Mouse (Mus musculus) limb, embryonic 15.5 days (tissue): ENCODE measurements at regions not wholly inside any gene's neighbourhood (a gene's known extent, or its start where the extent isn't known, plus 50 kb on each side); places are given as distances from the start of the nearest gene placed in this dataset.

Source experiments
- ATAC-seq: fragments of 200-750 bp; cut with Nextera tagmentation; 2 replicates; pipeline ENCODE4 v1.8.0; 2017; ENCODE audit warnings: low read depth, moderate TSS enrichment; ENCODE audit not compliant: insufficient number of reproducible peaks, low FRiP score, low TSS enrichment
- H3K27ac ChIP-seq: fragments of 300-500 bp; sonication (generic); 2 replicates; pipeline ENCODE4 v1.5.1; 2015; ENCODE audit warnings: moderate library complexity, mild to moderate bottlenecking, inconsistent platforms
- H3K27me3 ChIP-seq: fragments of 300-500 bp; sonication (generic); 2 replicates; pipeline ENCODE4 v1.6.1; 2015; ENCODE audit warnings: inconsistent platforms
- H3K36me3 ChIP-seq: fragments of 300-500 bp; sonication (generic); 2 replicates; pipeline ENCODE4 v1.6.1; 2015; ENCODE audit warnings: inconsistent platforms
- H3K4me1 ChIP-seq: fragments of 300-500 bp; sonication (generic); 2 replicates; pipeline ENCODE4 v1.6.1; 2015; ENCODE audit warnings: inconsistent platforms
- H3K4me2 ChIP-seq: fragments of 300-500 bp; sonication (generic); 2 replicates; pipeline ENCODE4 v1.6.1; 2015; ENCODE audit warnings: mild to moderate bottlenecking, inconsistent platforms
- H3K4me3 ChIP-seq: fragments of 300-500 bp; sonication (generic); 2 replicates; pipeline ENCODE4 v1.5.1; 2015; ENCODE audit warnings: mild to moderate bottlenecking, inconsistent platforms
- H3K9ac ChIP-seq: fragments of 300-500 bp; sonication (generic); 2 replicates; pipeline ENCODE4 v1.6.1; 2015; ENCODE audit warnings: inconsistent platforms
- H3K9me3 ChIP-seq: fragments of 300-500 bp; sonication (generic); 2 replicates; pipeline ENCODE4 v1.6.1; 2016; ENCODE audit warnings: inconsistent platforms
- WGBS: fragments of 180-500 bp; shearing (Covaris S2); methylation state at CpG from one replicate; pipeline ENCODE4 v1.1.7; 2015; 5-methylcytosine and 5-hydroxymethylcytosine counted together

DNA sequence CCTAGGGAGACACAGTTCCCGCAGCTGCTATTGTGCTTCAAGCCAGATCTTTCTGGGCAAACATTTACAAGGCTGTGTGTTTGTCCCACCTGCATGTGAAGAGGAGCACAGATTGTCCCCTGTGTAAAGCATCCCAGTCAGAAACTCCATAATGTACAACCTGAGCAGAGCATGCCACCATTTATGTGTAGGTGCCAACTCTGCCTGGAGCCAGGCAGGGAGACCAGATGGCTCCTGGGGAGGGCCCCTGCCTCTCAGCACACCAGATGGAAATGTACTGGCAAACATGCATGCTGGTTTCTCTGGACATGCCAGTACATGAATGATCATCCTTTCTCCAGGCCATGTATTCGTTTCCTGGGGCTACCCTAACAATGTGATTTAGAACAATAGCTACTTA lies 98.6 kb upstream of the Foxp3 start:
- Histone ChIP-seq H3K4me3 (no peak overlapping the region), H3K9ac (no peak overlapping the region), H3K4me2 (no peak overlapping the region), H3K27me3 (no peaks in the 10 kb centered on the region), H3K36me3 (no peaks in the 10 kb centered on the region), H3K4me1 (no peaks in the 10 kb centered on the region), H3K9me3 (no peaks in the 10 kb centered on the region), H3K27ac (no peak overlapping the region)
- no peak for ATAC-seq
- WGBS, result 65% methylated on average over 2 of the region's 2 CpGs

DNA sequence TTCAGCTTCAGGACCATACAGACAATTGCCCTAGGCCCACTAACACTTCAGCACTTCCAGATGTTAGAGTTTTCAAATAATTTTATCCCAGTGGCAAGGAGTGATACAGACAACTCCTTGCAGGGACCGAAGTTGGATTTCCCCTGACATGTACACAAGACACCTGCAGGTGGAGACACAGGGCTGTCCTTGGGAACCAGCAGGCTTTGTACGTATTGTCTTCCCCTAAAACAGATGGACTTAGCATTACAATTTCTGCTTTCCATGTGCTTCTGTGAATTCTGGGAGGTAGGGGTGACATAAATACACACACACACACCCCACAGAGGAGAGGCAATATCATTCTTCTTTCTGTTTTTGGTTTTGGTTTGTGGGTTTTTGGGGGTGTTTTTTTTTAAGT lies 98.2 kb upstream of the Usp27x start:
- no peak overlapping the region for H3K9ac ChIP-seq

DNA sequence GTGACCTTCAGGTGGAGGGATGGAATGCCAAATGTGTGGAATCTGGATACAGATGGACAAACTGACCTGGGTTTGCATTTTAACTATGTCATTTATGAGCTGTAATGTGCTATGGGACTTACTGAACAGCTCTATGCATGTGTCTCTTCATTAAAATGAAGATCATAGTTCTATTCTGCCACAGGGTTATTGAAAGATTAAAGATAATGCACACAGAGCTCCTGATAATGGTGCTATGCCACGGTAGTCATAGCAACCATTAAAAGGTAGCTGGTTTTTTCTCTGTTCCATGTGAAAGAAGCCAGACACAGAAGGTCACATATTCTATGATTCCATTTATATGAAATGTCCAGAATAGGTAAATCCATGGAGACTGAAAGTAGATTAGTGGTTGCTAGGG lies 94.2 kb upstream of the Usp27x start:
- H3K9me3 ChIP-seq, result no peaks in the 10 kb centered on the region
- H3K9ac ChIP-seq, result no peak overlapping the region
- H3K4me3 ChIP-seq, result no peak overlapping the region
- 85% methylated on average over 1 of the region's 1 CpGs for WGBS
- H3K4me2 ChIP-seq, result no peak overlapping the region
- no peaks in the 10 kb centered on the region for H3K36me3 ChIP-seq
- H3K4me1 ChIP-seq, result no peaks in the 10 kb centered on the region
- no peaks in the 10 kb centered on the region for H3K27me3 ChIP-seq
- H3K27ac ChIP-seq, result no peak overlapping the region
- ATAC-seq, result no peak

More for the DNA sequence above, 98.2 kb upstream of the Usp27x start:
- no peak overlapping the region for H3K4me2 ChIP-seq
- no peaks in the 10 kb centered on the region for H3K36me3 ChIP-seq
- H3K9me3 ChIP-seq, result no peaks in the 10 kb centered on the region
- 31% methylated on average over 2 of the region's 2 CpGs for WGBS
- H3K27me3 ChIP-seq, result no peaks in the 10 kb centered on the region
- H3K4me3 ChIP-seq, result no peak overlapping the region
- H3K27ac ChIP-seq, result no peak overlapping the region
- ATAC-seq, result no peak
- no peaks in the 10 kb centered on the region for H3K4me1 ChIP-seq

DNA sequence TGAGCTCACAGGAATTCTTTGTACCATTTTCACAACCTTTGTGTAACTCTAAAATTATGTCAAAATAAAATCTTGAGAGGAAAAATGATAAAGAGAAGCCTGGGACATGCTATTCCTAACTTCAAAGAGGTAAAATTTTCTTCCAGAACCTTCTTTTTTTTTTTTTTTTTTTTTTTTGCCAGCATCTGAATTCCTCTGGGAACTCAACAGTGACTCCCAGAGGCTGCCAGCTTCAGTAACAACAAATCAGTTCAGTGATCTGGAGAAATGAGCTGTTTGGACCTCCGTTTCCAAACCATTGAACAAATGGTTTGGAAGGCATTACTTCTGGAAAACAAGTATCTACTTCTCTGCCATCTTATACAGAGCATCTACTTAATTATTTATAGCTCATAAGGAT lies 92.4 kb upstream of the Usp27x start:
- H3K9me3 ChIP-seq, result no peaks in the 10 kb centered on the region
- 52% methylated on average over 1 of the region's 1 CpGs for whole genome bisulfite sequencing
- no peaks in the 10 kb centered on the region for H3K4me1 ChIP-seq
- no peak overlapping the region for H3K27ac ChIP-seq
- no peaks in the 10 kb centered on the region for H3K27me3 ChIP-seq
- no peaks in the 10 kb centered on the region for H3K36me3 ChIP-seq
- no peak overlapping the region for H3K4me3 ChIP-seq
- no peak overlapping the region for H3K9ac ChIP-seq
- ATAC-seq, result no peak
- no peak overlapping the region for H3K4me2 ChIP-seq

DNA sequence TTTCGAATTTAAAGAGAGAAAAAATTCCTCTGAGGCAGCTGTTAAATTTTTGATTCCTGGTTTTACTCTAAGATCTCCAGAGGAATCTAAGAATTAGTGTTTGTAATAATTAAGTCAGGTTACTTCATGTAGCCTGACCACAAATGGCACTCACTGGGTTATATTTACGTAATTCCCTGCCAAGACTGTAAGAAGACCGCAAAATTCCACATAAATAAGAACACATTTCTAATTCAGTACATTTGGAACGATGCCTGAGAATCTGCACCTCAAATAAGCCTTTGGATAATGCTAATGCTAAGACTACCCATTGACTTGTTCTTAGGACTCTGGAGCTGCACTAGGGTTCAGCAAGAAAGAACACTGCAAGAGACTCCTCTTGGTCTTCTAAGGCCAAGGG lies 81.2 kb upstream of the Usp27x start:
- H3K9ac ChIP-seq, result no peak overlapping the region
- 61% methylated on average over 4 of the region's 4 CpGs for WGBS
- no peaks in the 10 kb centered on the region for H3K36me3 ChIP-seq
- no peak for ATAC-seq
- H3K9me3 ChIP-seq, result no peaks in the 10 kb centered on the region
- no peak overlapping the region for H3K4me2 ChIP-seq
- no peak overlapping the region for H3K4me3 ChIP-seq
- no peaks in the 10 kb centered on the region for H3K27me3 ChIP-seq
- no peak overlapping the region for H3K27ac ChIP-seq
- no peaks in the 10 kb centered on the region for H3K4me1 ChIP-seq

DNA sequence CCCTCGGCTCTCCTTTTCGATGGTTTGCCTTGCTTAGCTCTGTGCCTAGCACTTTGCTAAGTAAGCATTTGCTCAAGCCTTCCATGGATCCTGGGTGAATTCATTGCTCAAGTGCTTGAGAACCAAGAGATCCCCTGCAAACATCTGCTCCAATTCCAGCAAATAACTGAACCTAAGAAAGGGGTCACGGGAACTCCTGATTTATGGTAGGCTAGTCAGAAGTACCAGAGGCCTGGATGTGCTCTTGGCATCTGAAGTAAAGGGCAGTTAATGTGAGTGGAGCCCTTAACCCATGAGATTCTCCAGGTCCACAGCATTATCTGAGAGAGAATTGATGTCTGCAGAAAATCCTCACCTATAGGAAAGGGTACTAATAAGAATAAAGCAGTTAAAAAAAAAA lies 69.4 kb upstream of the Usp27x start:
- Histone ChIP-seq H3K36me3 (no peaks in the 10 kb centered on the region), H3K9ac (no peak overlapping the region), H3K4me3 (no peak overlapping the region), H3K4me1 (no peaks in the 10 kb centered on the region), H3K27ac (no peak overlapping the region), H3K4me2 (no peak overlapping the region), H3K9me3 (no peaks in the 10 kb centered on the region), H3K27me3 (no peaks in the 10 kb centered on the region)
- 35% methylated on average over 3 of the region's 3 CpGs for WGBS
- ATAC-seq, result no peak

DNA sequence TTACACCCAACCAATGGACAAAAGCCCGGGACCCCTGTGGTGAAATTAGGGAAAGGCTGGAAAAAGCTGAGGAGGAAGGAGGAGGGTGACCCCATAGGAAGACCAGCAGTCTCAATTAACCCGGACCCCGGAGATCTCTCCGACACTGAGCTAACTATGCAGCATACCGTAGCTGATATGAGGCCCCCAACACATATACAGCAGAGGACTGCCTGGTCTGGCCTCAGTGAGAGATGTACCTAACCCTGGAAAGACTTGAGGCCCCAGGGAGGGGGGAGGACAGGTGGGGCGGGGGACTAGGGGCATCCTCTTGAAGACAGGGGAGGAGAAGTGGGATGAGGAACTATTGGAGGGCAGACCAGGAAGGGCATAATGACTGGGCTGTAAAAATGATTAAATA lies 69.0 kb upstream of the Usp27x start:
- WGBS, result 51% methylated on average over 6 of the region's 6 CpGs
- H3K9ac ChIP-seq, result no peak overlapping the region
- H3K27ac ChIP-seq, result no peak overlapping the region
- H3K4me1 ChIP-seq, result no peaks in the 10 kb centered on the region
- no peaks in the 10 kb centered on the region for H3K27me3 ChIP-seq
- ATAC-seq, result no peak
- H3K4me2 ChIP-seq, result no peak overlapping the region
- no peak overlapping the region for H3K4me3 ChIP-seq
- H3K9me3 ChIP-seq, result no peaks in the 10 kb centered on the region
- H3K36me3 ChIP-seq, result no peaks in the 10 kb centered on the region

DNA sequence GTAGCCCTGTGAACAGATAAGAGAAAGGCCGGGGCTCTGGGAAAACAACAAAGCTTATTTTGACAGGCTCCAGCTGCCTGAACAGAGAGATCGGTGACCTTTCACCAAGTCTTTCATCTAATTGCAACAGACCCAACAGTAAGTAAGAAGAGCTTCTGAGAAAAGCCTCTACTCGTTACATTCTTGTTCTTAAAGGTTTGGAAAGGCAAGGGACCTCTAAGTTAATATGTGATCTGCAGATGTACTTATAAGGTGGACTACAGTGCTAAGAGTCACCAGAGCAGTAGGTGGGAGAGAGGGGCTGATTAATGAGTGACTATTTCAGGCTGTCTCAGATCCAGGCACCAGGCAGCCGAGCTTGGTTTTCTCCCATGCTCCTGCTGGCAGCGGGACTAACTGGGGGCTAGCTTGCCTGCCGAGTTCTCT lies 68.4 kb upstream of the Usp27x start:
- H3K27me3 ChIP-seq, result no peaks in the 10 kb centered on the region
- H3K9ac ChIP-seq, result no peak overlapping the region
- WGBS, result 42% methylated on average over 6 of the region's 6 CpGs
- no peak for ATAC-seq
- no peak overlapping the region for H3K27ac ChIP-seq
- no peak overlapping the region for H3K4me2 ChIP-seq
- H3K4me3 ChIP-seq, result no peak overlapping the region
- H3K9me3 ChIP-seq, result no peaks in the 10 kb centered on the region
- H3K4me1 ChIP-seq, result no peaks in the 10 kb centered on the region
- H3K36me3 ChIP-seq, result no peaks in the 10 kb centered on the region

DNA sequence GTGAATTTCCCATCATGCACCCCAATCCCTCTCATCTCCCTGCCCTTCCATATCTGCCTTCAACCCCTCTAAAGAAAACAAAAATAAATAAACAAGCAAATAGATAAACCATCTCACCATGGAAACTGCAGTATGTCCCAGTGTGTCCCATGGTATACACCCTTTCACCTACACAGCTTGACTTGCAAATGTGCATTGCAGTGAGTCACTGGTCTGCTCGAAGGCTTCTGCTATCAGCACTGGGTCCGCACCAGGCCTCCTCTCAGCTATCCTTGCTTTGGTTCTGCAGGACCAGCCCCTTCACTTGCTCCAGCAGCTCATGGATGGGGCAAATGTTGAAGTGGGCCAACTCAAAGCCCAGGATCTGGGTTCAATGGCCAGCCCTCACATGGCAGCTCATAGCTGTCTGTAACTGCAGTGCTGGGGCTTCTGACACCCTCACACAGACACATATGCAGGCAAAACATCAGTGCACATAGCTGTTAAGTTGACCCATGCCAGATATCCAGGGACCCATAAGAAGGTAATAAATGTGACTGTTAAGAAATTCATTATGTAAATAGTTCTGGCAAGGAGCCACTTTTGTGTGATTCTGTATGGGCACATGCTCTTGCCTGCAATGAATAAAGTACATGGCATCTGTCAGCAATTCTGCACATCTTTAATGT lies 59.9 kb upstream of the Usp27x start:
- Histone ChIP-seq H3K9ac (no peak overlapping the region), H3K27ac (no peak overlapping the region), H3K4me2 (no peak overlapping the region), H3K4me3 (no peak overlapping the region), H3K36me3 (no peaks in the 10 kb centered on the region), H3K27me3 (no peaks in the 10 kb centered on the region), H3K4me1 (no peaks in the 10 kb centered on the region), H3K9me3 (no peaks in the 10 kb centered on the region)
- no peak for ATAC-seq
- WGBS, result 68% methylated on average over 2 of the region's 2 CpGs

DNA sequence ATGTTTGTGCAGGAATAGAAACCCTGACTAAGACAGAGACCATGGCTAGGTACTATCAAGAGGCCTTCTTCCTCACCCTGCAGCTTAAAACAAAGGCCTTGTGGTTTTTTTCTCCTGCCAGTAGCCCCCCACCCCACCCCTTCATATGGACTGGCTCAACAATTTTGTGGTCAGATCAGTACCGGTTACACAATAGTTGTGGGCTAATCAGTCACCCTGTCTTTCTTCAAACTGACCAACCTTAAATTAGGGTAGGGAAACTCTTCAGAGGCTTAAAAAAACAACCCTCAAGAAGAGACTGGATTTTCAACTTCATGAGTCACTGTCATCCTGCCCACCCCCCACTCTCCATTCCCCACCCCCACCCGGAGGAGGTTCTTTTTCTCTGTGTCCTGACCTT lies 58.6 kb upstream of the Usp27x start:
- H3K27me3 ChIP-seq, result no peaks in the 10 kb centered on the region
- 55% methylated on average over 2 of the region's 2 CpGs for WGBS
- H3K4me2 ChIP-seq, result no peak overlapping the region
- H3K27ac ChIP-seq, result no peak overlapping the region
- H3K36me3 ChIP-seq, result no peaks in the 10 kb centered on the region
- H3K4me1 ChIP-seq, result no peaks in the 10 kb centered on the region
- no peak for ATAC-seq
- no peaks in the 10 kb centered on the region for H3K9me3 ChIP-seq
- no peak overlapping the region for H3K4me3 ChIP-seq
- no peak overlapping the region for H3K9ac ChIP-seq

DNA sequence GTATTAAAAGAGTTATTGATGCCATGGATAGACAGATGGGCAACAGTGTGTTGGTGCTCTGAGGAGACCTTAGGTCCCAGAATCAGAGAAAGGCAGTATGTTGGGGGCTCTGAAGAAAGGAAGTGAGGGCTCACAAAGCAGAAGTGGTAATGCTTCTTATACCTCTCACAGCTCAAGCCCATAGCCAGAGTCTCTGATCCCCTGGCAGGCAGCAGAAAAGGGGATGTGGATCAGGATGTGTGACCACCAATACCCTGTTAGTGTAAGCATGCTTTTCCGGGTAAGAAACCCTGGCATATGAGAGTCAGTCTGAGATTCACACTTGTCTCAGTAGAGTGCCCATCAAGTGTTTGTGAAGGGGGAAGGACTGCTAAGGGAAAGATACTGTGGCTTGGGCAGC lies 54.8 kb upstream of the Usp27x start:
- Histone ChIP-seq H3K9ac (no peak overlapping the region), H3K4me3 (no peak overlapping the region), H3K4me1 (no peaks in the 10 kb centered on the region), H3K36me3 (no peaks in the 10 kb centered on the region), H3K4me2 (no peak overlapping the region), H3K27ac (no peak overlapping the region), H3K27me3 (no peaks in the 10 kb centered on the region), H3K9me3 (no peaks in the 10 kb centered on the region)
- ATAC-seq, result no peak
- 88% methylated on average over 1 of the region's 1 CpGs for WGBS

DNA sequence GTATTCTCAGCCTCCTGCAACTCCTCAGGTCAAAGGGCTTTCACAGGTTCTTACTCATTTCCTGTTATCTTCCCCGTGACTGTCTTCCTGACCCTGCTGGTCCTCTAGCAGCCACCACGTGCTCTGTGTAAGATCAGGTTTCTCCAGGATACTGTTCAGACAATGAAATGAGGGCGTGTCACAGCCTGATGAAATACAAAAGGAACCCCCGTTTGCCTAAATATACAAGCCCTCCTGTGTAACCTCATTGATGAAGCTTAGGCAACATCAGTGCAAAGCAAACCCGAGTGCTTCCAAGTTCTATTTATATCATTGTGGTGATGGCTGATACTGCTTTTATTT lies 53.9 kb upstream of the Usp27x start:
- ATAC-seq, result no peak
- Histone ChIP-seq H3K9me3 (no peaks in the 10 kb centered on the region), H3K27ac (no peak overlapping the region), H3K4me2 (no peak overlapping the region), H3K4me3 (no peak overlapping the region), H3K9ac (no peak overlapping the region), H3K36me3 (no peaks in the 10 kb centered on the region), H3K27me3 (no peaks in the 10 kb centered on the region), H3K4me1 (no peaks in the 10 kb centered on the region)
- 24% methylated on average over 5 of the region's 5 CpGs for WGBS
